Mouse (Mus musculus): ENCODE measurements around the gene Znrd1. TPM values are rescaled to one million over a fixed set of nuclear protein-coding genes. Genes with fewer than 3 reads are reported as not detected.
A peak's percentile ranks its signal among the peaks of the same experiment; 100 is the strongest.

Gene Znrd1
- polyA plus RNA-seq, 1 experiment from 2014 or later = 96.7 TPM

GRCm38 (mm10) chr17:36953062-36953461 lies 5.3 kb downstream of the Znrd1 start:
- DNase-seq (ENCODE audit: low spot score) = no peak

GRCm38 (mm10) chr17:36952631-36953030 lies 5.7 kb downstream of the Znrd1 start:
- 86% methylated on average over 2 of the region's 2 CpGs for WGBS
- Histone ChIP-seq H3K9me3 (replicated peaks) (no peaks in the 10 kb centered on the region), H3K27ac (replicated peaks) (no peak overlapping the region), H3K27me3 (ENCODE audit: low read depth, poor library complexity, severe bottlenecking) (peaks cover 8% of the 10 kb centered on the region), H3K4me1 (peaks cover 22% of the 10 kb centered on the region), H3K36me3 (peaks cover 45% of the 10 kb centered on the region), H3K4me3 (no peak overlapping the region)
- no peak for DNase-seq (ENCODE audit: low spot score)

More at GRCm38 (mm10) chr17:36953062-36953461, 5.3 kb downstream of the Znrd1 start:
- H3K27ac ChIP-seq (replicated peaks) = no peak overlapping the region
- H3K4me1 ChIP-seq = peaks cover 23% of the 10 kb centered on the region
- peaks cover 45% of the 10 kb centered on the region for H3K36me3 ChIP-seq
- WGBS = 90% methylated on average over 1 of the region's 1 CpGs
- H3K27me3 ChIP-seq (ENCODE audit: low read depth, poor library complexity, severe bottlenecking) = peaks cover 8% of the 10 kb centered on the region
- no peak overlapping the region for H3K4me3 ChIP-seq
- H3K9me3 ChIP-seq (replicated peaks) = no peaks in the 10 kb centered on the region

GRCm38 (mm10) chr17:36950981-36951947 lies 7.1 kb downstream of the Znrd1 start, which contains the start of gene Ppp1r11:
TSS of gene Ppp1r11 (minus strand) at chr17:36951741.
- Histone ChIP-seq H3K9me3 (replicated peaks) (no peaks in the 10 kb centered on the region), H3K4me3 (peak within 1 kb of the TSS; percentile 71), H3K36me3 (peaks cover 39% of the 10 kb centered on the region), H3K27ac (replicated peaks) (peak within 1 kb of the TSS; percentile 90), H3K4me1 (peaks cover 30% of the 10 kb centered on the region), H3K27me3 (ENCODE audit: low read depth, poor library complexity, severe bottlenecking) (peaks cover 16% of the 10 kb centered on the region)
- DNase-seq (ENCODE audit: low spot score) = peak; percentile 98
- 4% methylated on average over 36 of the region's 36 CpGs for WGBS

- no peak for DNase-seq (ENCODE audit: low spot score)
- Histone ChIP-seq H3K9me3 (replicated peaks) (no peaks in the 10 kb centered on the region), H3K27ac (replicated peaks) (no peak overlapping the region), H3K4me3 (no peak overlapping the region), H3K36me3 (peaks cover 24% of the 10 kb centered on the region), H3K27me3 (ENCODE audit: low read depth, poor library complexity, severe bottlenecking) (peaks cover 36% of the 10 kb centered on the region), H3K4me1 (peaks cover 30% of the 10 kb centered on the region)
- WGBS = 95% methylated on average over 8 of the region's 8 CpGs
Measured at GRCm38 (mm10) chr17:36949265-36949664, 9.1 kb downstream of the Znrd1 start.

- Histone ChIP-seq H3K27me3 (ENCODE audit: low read depth, poor library complexity, severe bottlenecking) (peaks cover 46% of the 10 kb centered on the region), H3K4me1 (peaks cover 39% of the 10 kb centered on the region), H3K4me3 (no peak overlapping the region), H3K9me3 (replicated peaks) (no peaks in the 10 kb centered on the region), H3K36me3 (peaks cover 18% of the 10 kb centered on the region), H3K27ac (replicated peaks) (no peak overlapping the region)
- WGBS = 84% methylated on average over 1 of the region's 1 CpGs
- no peak for DNase-seq (ENCODE audit: low spot score)
Measured at GRCm38 (mm10) chr17:36948286-36948685, 10.1 kb downstream of the Znrd1 start.

- H3K4me1 ChIP-seq = peaks cover 47% of the 10 kb centered on the region
- peak overlapping the region; percentile 67 for H3K4me3 ChIP-seq
- H3K36me3 ChIP-seq = peaks cover 17% of the 10 kb centered on the region
- peak overlapping the region; percentile 86 for H3K27ac ChIP-seq (replicated peaks)
- WGBS = 1% methylated on average over 62 of the region's 62 CpGs
- H3K9me3 ChIP-seq (replicated peaks) = no peaks in the 10 kb centered on the region
- H3K27me3 ChIP-seq (ENCODE audit: low read depth, poor library complexity, severe bottlenecking) = peaks cover 56% of the 10 kb centered on the region
- peak; percentile 75 for DNase-seq (ENCODE audit: low spot score)
Measured at GRCm38 (mm10) chr17:36947051-36947819, 11.1 kb downstream of the Znrd1 start.

- 32% methylated on average over 8 of the region's 9 CpGs for WGBS
- Histone ChIP-seq H3K4me3 (no peak overlapping the region), H3K27ac (replicated peaks) (no peak overlapping the region), H3K4me1 (peaks cover 30% of the 10 kb centered on the region), H3K9me3 (replicated peaks) (no peaks in the 10 kb centered on the region), H3K36me3 (peaks cover 10% of the 10 kb centered on the region), H3K27me3 (ENCODE audit: low read depth, poor library complexity, severe bottlenecking) (peaks cover 80% of the 10 kb centered on the region)
- no peak for DNase-seq (ENCODE audit: low spot score)
Measured at GRCm38 (mm10) chr17:36944121-36944775, 14.1 kb downstream of the Znrd1 start.

- DNase-seq (ENCODE audit: low spot score) = peak; percentile 15
- H3K9me3 ChIP-seq (replicated peaks) = no peaks in the 10 kb centered on the region
- H3K36me3 ChIP-seq = peaks cover 5% of the 10 kb centered on the region
- peaks cover 78% of the 10 kb centered on the region for H3K27me3 ChIP-seq (ENCODE audit: low read depth, poor library complexity, severe bottlenecking)
- H3K4me1 ChIP-seq = peaks cover 30% of the 10 kb centered on the region
- H3K27ac ChIP-seq (replicated peaks) = no peak overlapping the region
- H3K4me3 ChIP-seq = peak overlapping the region; percentile 54; the same call in 1 of the 2 replicates
- 25% methylated on average over 5 of the region's 5 CpGs for WGBS
Measured at GRCm38 (mm10) chr17:36943691-36944090, 14.7 kb downstream of the Znrd1 start.

- Histone ChIP-seq H3K4me1 (peaks cover 30% of the 10 kb centered on the region), H3K27ac (replicated peaks) (peak within 1 kb of the TSS; percentile 38; the same call in 1 of the 2 replicates), H3K36me3 (no peaks in the 10 kb centered on the region), H3K27me3 (ENCODE audit: low read depth, poor library complexity, severe bottlenecking) (peaks cover 72% of the 10 kb centered on the region), H3K4me3 (peak within 1 kb of the TSS; percentile 54), H3K9me3 (replicated peaks) (no peaks in the 10 kb centered on the region)
- DNase-seq (ENCODE audit: low spot score) = peak; percentile 28
- WGBS = 4% methylated on average over 59 of the region's 59 CpGs
Measured at GRCm38 (mm10) chr17:36942791-36943471, 15.4 kb downstream of the Znrd1 start, which contains the start of gene Rnf39. TSS of gene Rnf39 (plus strand) at chr17:36942918.

GRCm38 (mm10) chr17:36942391-36942790 lies 16.0 kb downstream of the Znrd1 start:
- 59% methylated on average over 10 of the region's 10 CpGs for WGBS
- H3K27ac ChIP-seq (replicated peaks) = no peak overlapping the region
- DNase-seq (ENCODE audit: low spot score) = no peak
- H3K4me3 ChIP-seq = peak overlapping the region; percentile 54
- H3K36me3 ChIP-seq = no peaks in the 10 kb centered on the region
- peaks cover 72% of the 10 kb centered on the region for H3K27me3 ChIP-seq (ENCODE audit: low read depth, poor library complexity, severe bottlenecking)
- H3K9me3 ChIP-seq (replicated peaks) = no peaks in the 10 kb centered on the region
- H3K4me1 ChIP-seq = peaks cover 26% of the 10 kb centered on the region

GRCm38 (mm10) chr17:36938056-36938455 lies 20.3 kb downstream of the Znrd1 start:
- no peaks in the 10 kb centered on the region for H3K36me3 ChIP-seq

GRCm38 (mm10) chr17:36931806-36932205 lies 26.6 kb downstream of the Znrd1 start:
- H3K36me3 ChIP-seq = no peaks in the 10 kb centered on the region
- no peaks in the 10 kb centered on the region for H3K27me3 ChIP-seq (ENCODE audit: low read depth, poor library complexity, severe bottlenecking)
- H3K27ac ChIP-seq (replicated peaks) = no peak overlapping the region
- no peaks in the 10 kb centered on the region for H3K9me3 ChIP-seq (replicated peaks)
- 76% methylated on average over 2 of the region's 2 CpGs for WGBS
- H3K4me1 ChIP-seq = no peaks in the 10 kb centered on the region
- no peak for DNase-seq (ENCODE audit: low spot score)
- no peak overlapping the region for H3K4me3 ChIP-seq

More at GRCm38 (mm10) chr17:36938056-36938455, 20.3 kb downstream of the Znrd1 start:
- Histone ChIP-seq H3K27me3 (ENCODE audit: low read depth, poor library complexity, severe bottlenecking) (peaks cover 32% of the 10 kb centered on the region), H3K27ac (replicated peaks) (no peak overlapping the region), H3K4me1 (peaks cover 6% of the 10 kb centered on the region), H3K9me3 (replicated peaks) (no peaks in the 10 kb centered on the region), H3K4me3 (no peak overlapping the region)
- WGBS = 93% methylated on average over 2 of the region's 2 CpGs
- no peak for DNase-seq (ENCODE audit: low spot score)
